Mouse (Mus musculus): ENCODE results near the gene Sh3bp4.

The Sh3bp4 gene

GRCm38 (mm10) chr1:89070103-89070700 lies at the start of gene Sh3bp4:
Gene Sh3bp4, plus strand, starts transcription at chr1:89070415.
- DNase-seq (ENCODE audit: low read depth, low spot score): peak; percentile 96

- DNase-seq (ENCODE audit: low read depth, low spot score): no peak
Measured at GRCm38 (mm10) chr1:89022997-89023396, 47.2 kb upstream of the Sh3bp4 start.

DNA sequence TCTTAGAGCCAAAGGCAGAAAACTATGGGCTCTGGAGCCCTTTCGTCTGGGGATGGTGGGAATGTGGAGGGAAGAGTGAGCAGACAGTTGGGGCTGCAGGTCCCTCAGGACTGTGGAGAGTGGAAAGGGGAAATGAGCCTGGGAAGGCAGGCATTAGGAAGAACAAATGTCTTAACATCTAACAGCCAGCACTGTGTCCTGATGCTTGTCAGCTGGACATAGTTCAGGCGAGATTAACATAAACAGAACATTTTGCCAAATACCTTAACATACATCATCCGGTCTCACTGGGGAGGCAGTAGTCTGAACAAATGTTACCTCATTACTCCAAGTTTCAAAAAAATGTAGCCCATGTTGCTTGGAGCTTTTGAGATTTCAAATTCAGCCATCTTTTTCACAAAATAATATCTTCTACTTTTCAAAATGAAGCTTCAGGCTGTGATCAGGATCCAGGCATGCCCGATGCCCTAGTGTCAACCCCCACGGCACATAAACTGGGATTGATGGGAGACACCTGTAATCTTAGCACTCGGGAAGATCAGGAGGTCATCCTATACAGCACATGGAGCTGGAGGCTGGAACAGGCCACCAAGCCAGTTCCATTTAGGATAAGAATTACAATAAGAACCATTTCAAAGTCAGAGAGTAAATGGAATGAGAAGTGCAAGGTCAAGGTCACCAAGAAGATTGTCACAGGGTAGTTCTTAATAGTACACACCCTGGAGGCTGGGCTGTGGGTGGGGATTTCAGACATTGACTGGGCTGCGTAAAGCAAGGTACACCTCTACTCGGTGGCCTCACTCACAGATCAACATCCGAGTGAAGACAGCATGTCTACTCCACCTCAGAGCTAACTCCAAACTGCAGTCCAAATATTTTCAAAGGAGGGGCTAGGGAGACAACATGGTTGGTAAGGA lies 45.3 kb upstream of the Sh3bp4 start:
- DNase-seq (ENCODE audit: low read depth, low spot score): no peak

GRCm38 (mm10) chr1:89026040-89026439 lies 44.2 kb upstream of the Sh3bp4 start:
- no peak for DNase-seq (ENCODE audit: low read depth, low spot score)

DNA sequence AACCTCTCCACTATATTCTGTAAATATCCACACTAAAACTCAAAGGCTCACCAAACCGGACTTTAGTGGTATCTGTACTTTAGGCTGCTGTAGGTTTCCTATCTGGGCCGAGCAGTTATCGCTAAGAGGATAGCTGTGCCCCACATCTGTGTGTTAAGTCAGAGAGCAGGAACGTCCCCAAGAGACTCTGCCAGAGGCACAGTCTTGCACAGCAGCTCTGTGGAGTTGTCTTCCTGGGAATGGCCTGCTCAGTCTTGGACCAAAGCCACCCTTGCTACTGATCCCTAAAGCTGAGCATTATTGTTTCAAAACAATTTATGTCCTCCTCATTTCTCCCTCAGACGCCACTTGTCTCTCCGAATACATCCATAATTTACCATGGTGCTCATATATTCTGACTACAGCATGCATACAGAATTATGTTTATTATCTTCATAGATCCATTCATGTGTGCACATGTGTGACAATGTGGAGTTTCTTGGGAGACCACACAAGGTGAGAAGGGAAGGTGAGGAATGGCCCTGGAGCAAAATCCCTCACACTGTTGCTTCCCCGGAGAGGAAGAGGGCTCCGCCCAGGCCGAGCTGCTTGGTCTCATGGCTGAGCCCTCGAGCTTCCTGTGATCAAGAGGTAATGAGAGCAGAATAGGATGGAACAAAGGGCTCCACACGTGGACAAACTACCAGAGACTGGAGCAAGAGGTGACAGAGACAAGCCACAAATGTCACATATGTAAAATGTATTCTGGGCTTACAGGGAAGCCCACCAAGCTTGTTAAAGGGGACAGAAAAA lies 40.9 kb upstream of the Sh3bp4 start:
- DNase-seq (ENCODE audit: low read depth, low spot score): no peak

- DNase-seq (ENCODE audit: low read depth, low spot score): no peak
Measured at GRCm38 (mm10) chr1:89033661-89034060, 36.6 kb upstream of the Sh3bp4 start.

DNA sequence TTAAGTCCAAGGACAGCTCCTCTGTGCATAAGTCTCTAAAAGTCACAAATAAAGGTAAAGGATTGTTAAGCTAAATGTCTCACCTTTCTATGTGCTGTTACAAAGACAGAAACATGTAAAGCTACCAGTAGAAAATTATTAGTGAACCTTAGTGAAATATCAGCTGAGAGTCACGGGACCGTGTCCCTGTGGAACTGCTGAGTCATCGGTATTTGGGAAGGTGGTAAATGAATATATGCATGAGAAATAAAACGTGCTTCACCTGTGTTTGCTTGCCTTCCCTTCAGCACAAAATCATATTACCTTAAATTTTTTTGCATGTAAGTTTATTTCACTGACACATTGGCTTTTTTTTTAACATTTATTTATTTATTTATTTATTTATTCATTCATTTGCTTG lies 36.2 kb upstream of the Sh3bp4 start:
- DNase-seq (ENCODE audit: low read depth, low spot score): no peak

GRCm38 (mm10) chr1:89035115-89035514 lies 35.1 kb upstream of the Sh3bp4 start:
- DNase-seq (ENCODE audit: low read depth, low spot score): no peak

- no peak for DNase-seq (ENCODE audit: low read depth, low spot score)
Measured at GRCm38 (mm10) chr1:89039836-89040235, 30.4 kb upstream of the Sh3bp4 start.

DNA sequence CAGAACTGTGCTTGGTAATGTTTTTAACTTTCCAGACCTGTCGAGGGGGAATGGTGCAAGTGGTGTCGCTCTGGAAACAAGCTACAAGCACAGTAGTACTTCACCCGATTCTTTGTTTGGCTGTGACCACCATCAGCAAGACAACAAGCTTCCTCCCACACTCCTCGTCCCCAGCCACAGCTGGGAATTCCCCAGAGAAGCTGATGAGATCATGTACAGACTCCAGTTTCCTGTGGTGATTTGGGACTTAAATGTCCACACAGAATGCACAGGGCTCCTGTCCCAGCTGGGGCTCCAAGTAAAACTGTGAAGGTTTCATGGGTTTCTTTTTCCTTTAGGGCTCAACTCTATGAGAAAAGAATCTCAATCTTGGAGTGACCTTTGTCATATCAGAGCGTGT lies 28.9 kb upstream of the Sh3bp4 start:
- no peak for DNase-seq (ENCODE audit: low read depth, low spot score)

DNA sequence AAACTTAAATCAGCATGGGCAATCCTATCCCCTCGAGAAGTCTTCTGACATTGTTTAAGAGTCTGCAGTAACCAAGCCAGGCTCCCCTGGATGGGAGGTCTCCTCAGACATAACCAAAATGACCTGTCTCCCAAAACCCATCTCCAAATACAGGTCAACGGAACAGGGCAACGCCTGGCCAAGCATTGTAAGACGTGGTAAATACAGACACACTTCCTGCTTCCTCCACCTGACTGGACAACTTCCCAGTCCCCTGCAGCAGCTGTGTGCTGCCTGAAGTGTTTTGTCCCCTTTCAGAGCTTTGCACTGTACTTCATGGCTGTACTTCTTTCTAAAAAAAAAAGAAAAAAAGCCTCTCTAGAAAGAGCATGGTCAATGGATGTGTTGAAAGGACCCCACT lies 28.1 kb upstream of the Sh3bp4 start:
- no peak for DNase-seq (ENCODE audit: low read depth, low spot score)

DNA sequence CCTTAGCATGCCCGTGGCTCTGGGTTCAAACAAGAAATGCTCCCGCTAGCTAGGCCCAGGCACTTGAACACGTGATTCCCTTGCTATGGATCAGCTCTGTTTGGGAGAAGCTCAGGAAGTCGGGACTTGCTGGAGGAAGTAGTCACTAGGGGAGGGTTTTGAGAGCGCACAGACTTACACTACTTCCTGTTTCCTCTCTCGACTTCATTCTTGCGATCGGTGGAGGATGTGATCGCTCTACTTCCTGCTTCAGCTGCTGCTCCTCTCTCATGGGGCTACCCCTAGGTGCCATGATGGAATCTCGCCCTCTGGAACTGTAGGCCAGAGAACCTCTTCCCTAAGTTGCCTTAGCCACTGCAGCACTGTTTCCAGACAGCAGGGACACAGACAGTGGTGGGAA lies 27.3 kb upstream of the Sh3bp4 start:
- DNase-seq (ENCODE audit: low read depth, low spot score): no peak

DNA sequence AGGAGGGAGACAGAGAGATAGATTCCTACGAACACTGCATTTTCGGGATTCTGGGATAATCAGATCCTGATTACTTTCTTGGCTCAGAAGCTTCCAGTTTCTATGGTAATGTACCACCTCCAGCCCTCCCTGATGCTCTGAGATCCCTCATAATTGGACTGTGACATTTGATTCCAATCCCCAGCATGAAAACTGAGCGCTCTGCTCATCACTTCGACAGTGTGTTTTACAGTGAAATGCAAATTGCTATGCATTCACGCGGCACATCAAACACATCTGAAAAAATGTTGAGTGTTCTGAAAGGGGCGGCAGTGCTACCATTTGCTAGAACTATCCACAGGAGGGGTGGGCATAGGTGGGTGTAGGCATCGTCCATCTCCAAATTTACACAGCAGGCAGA lies 24.8 kb upstream of the Sh3bp4 start:
- no peak for DNase-seq (ENCODE audit: low read depth, low spot score)

GRCm38 (mm10) chr1:89049506-89049905 lies 20.7 kb upstream of the Sh3bp4 start:
- DNase-seq (ENCODE audit: low read depth, low spot score): no peak

DNA sequence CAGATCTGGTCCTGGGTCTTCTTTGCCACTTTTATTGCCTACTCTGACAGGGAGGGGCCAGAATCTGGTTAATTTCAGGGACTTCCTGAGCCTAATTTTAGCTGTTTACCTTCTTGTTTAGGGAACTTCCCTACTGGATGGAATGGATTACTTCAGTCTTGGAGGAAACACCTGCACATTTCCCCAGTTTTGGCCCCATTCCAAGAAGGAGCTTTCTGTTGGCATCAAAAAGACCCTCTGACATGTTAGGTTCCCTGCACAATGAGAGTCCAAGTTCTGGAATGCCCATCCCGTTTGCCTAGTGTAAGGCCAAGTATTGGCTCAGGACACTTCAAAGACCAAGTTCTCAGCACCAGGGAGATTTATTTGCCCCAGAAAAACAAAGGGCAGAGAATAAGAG lies 14.0 kb upstream of the Sh3bp4 start:
- DNase-seq (ENCODE audit: low read depth, low spot score): no peak

- DNase-seq (ENCODE audit: low read depth, low spot score): no peak
Measured at GRCm38 (mm10) chr1:89057430-89057829, 12.8 kb upstream of the Sh3bp4 start.

DNA sequence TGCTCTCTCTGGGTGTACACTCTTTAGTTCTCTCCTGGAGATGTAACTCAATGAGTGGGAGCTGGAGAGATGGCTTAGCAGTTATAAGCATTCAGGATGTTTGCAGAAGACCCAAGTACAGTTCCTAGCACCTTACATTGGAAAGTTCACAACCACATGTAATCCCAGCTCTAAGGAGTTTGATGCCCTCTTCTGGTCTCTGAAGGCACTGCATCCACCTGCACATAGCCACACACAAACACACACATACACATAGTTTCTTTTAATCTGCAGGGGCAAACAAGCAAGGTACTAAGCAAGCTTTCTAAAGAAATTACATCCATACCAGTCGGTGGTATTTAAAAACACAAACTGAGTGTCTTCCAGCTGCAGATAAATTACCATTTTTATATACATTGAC lies 12.2 kb upstream of the Sh3bp4 start:
- DNase-seq (ENCODE audit: low read depth, low spot score): no peak

DNA sequence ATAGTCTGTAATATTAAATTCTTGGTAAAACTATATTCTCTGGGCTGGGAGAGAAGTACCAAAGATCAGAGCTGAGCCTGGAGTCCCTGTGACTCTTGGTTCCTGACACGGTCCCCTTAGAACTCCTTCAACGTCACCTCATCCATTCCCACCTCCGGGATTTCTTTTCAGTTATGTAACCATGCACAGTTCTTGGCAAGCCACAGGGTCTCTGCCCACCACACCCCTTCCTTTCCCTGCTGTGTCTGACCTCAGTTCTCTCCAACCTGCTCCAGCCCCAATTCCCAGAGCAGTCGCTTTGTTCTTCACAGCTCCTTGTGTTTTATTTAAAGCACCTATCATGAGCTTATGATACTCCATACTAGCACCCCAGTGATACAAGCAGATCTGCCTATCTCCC lies 7.2 kb upstream of the Sh3bp4 start:
- no peak for DNase-seq (ENCODE audit: low read depth, low spot score)

- DNase-seq (ENCODE audit: low read depth, low spot score): no peak
Measured at GRCm38 (mm10) chr1:89063800-89064199, 6.4 kb upstream of the Sh3bp4 start.

GRCm38 (mm10) chr1:89068812-89069211 lies 1.4 kb upstream of the Sh3bp4 start:
- no peak for DNase-seq (ENCODE audit: low read depth, low spot score)

DNA sequence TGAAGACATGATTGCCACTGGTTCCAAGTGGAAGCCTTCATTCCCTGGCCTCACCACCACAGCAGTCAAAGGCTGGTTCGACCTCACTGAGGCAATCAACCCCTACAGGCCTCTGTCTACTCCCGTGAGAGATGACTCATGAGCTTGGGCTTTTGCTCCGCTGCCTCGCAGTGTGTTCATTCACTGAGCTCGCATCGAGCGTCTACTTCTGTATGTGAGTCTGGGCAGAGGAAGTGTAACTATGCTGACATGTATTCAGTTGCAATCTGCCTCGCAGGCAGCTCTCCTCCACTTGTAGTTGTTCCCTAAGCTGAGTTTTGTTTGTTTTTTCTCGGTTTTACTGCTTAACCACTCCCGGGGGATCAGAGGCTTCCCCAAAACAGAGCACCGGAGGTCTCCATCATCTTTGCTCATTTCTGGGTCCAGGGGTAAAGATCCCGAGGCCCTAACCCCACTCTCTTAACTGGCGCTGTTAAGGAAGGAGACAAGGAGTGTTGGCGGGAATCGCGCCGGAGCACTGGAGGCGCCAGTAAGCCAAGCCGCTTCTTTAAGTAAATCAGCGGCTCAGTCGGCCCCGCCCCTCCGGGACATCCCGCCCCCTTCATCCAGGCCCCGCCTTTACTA lies 624 bp upstream of the Sh3bp4 start:
- DNase-seq (ENCODE audit: low read depth, low spot score): no peak

- no peak for DNase-seq (ENCODE audit: low read depth, low spot score)
Measured at GRCm38 (mm10) chr1:89070871-89071361, 701 bp downstream of the Sh3bp4 start.
